Mouse (Mus musculus) cerebellum, postnatal 4 days (tissue): Measurements from ENCODE around the gene Mrpl12.

ENCODE experiments used
- DNase-seq, 2 experiments: peaks; one replicate each; pipeline ENCODE4 v3.0.0; 2022; ENCODE audit warnings: low spot score in 2 of 2, mixed read lengths in 1 of 2

Mrpl12 gene

GRCm38 (mm10) chr11:120472052-120472451 lies 12.4 kb upstream of the Mrpl12 start:
- DNase-seq = no peak

DNA sequence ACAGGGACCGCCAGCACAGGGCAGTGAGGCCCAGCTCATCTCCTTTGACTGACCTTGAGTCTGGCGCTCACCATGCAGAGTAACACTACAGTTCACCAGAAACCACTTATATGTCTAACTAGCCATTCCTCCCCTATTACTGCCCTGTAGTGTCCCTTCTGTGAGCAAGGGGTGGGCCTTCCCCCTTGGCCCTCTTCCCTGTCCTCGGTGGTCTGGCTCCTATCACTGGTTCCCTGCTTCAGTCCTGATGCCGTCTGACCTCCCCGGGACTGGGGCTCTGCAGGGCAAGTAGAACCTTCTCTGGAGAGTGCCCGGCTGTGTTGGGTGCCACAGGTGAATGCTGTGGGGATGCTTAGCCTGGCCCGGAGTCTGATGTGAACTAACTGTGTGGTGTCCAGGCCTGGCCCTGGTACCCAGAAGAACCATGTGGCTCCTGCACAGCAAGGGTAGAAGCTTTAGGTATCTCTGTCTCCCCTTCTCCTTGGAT lies 922 bp upstream of the Mrpl12 start:
- DNase-seq = no peak

GRCm38 (mm10) chr11:120485251-120485650 lies 838 bp downstream of the Mrpl12 start:
- no peak for DNase-seq

- no peak for DNase-seq
These were observed 4.1 kb downstream of the Mrpl12 start for GRCm38 (mm10) chr11:120488516-120488915.

DNA sequence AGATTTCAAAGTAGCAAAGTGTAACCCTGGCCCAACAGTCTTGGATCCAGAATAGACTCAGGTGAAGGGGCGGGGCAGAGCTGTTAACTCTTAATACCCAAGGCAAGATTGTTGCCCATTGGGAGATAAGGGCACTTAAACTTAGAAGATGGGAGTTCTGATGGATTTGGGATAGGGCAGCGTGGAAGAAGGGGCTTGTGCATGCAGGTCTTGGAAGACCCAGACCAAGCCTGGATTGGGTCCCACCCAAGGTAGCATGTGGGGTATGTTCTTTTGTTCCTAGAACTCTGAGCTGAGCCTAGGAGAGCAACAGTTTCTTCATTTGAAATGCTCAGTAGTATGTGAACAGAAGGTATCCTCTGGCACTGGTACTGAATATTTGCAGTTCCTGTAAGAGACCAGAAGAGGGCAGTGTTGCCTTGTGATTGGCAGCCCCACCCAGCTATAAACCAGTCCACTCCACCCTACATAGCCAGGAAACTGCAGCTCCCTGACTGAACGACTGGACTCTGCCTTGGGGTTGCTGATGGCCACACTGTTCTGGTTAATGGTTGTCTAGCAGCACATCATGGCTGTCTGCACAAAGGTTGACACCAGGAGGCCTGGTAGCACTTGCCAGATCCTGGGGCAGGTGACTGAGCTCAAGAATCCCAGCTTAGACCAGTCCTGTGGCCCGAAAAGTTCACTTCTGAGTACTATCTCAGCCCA lies 4.8 kb downstream of the Mrpl12 start:
- peak in 1 of 2 experiments; percentile 57 for DNase-seq

DNA sequence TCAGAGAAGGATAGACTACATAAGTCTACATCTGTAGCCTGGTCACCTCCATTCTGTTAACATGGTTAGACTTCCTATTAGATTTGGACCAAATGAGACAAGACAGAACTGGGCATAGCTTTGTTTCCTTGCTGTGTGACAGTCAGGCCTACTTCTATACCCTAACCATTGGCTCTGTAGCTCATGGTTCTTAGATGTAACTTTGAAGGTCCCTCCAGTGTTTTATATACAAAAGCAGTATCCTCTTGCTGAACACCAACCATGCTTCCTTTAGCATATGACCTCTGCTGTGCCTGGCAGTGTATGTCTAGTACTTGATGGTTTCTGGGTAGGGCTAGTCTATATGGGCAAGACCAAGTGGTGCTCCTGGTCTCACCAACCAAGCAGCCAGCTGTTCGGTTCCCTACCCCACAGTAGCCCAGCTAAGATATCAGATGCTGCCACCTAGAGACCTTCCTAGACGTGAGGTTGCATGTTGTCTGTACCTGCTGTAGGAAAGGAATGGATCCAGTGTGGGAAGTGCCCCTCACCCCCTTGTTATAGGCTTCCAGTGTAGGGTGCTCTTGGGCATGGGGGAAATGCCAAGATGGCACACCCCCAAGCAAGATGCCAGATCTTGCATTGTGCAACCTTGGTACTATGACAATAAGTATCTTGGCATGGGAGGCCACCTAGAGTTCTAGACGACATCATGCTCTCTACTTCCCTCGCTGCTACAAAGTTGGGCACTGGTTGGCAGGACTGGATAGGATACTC lies 6.1 kb downstream of the Mrpl12 start:
- DNase-seq = no peak

- DNase-seq = peak; percentile 67 to 82
These were observed 7.1 kb downstream of the Mrpl12 start, which contains the start of gene Slc25a10 for GRCm38 (mm10) chr11:120491317-120492023. Gene Slc25a10 (plus strand): TSS chr11:120491840.

DNA sequence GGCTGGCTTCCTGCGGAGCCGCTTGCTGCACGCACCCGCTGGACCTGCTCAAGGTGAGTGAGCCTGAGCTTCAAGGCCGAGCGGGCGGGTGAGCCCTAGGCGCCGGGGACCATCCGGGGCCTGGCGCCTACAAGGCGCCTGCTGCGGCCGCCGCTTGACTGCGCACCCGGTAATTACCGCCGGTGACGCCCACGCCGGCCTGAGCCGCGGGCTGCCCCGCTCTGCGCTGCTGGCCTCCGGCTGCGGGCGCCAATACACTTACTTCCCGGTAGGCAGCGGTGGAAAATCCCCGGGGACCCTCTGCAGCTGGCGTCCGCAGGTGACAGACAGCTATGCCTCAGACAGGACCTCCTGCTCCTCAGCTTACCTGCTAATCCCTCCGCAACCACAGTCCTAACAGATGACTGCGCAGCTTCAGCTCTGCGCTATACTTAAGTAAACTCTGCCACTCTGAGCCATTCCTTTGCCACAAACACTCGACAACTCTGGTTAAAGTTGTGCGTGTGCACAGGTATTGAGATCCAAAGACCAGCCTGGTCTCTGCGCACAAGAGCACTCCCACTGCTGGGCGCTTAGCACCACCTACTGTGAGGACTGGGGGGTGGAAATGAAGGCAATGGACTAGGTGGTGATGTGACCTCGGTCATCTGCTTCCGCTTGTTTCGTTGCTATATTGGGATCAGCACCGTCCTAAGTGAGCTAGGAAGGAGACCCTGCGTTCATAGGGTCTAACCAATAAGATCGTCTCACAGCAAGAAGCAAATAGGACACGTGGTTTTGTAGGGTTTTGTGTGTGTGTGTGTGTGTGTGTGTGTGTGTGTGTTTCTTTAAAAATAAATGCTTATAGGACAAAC lies 7.8 kb downstream of the Mrpl12 start:
- peak in 1 of 2 experiments; percentile 29 for DNase-seq

DNA sequence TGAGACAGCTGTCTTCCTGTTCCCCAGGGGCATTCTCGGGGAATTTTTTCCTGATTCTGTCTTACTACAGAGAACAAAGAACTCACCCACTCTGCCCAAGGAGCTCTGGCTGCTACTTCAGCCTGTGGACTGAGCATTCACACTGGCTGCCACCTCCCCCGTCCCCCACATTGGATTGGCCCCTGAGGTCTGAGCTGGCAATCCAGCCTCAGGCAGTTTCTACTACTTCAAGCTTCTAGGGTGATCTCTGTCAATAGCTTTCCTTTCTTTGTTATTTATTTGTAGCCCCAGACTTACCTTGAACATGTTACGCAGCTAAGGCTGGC lies 8.4 kb downstream of the Mrpl12 start:
- no peak for DNase-seq

DNA sequence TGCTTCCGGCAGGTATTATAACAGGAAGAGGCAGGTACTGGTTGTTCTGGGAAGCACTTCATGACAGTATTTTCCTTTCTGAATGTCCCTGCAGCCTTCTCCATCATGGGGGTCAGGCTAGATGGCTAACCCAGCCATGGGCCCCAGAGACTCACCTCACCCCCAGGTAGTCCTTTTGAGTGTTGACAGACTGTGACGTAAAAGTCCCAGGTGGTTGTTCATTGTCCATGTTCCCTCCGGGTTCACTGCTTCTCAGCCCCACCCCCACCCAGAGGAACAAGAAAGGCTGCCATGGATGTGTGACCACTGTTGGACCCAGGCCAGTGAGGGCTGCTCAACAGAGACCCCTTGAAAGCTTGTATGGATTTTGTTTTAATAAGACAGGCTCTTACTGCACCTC lies 8.9 kb downstream of the Mrpl12 start:
- DNase-seq = no peak

DNA sequence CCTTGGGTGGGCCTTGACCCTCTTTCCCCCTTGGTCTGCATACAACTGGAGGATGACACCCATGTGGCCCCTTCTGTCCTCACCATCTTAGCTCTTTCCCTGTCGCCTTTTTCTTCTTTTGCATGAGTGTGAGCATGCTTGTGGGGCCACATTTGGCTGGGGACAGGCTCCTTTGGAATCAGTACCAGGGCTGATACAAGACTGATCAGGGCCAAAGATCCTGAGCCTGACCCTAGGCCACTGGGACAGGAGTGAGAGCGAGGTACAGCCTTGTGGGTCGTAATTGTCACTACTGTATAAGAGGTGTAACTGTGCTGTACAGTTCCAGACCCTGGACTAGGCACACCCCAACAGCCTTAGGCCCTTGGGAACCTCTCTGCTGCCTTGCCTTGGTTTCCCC lies 9.5 kb downstream of the Mrpl12 start:
- DNase-seq = no peak

DNA sequence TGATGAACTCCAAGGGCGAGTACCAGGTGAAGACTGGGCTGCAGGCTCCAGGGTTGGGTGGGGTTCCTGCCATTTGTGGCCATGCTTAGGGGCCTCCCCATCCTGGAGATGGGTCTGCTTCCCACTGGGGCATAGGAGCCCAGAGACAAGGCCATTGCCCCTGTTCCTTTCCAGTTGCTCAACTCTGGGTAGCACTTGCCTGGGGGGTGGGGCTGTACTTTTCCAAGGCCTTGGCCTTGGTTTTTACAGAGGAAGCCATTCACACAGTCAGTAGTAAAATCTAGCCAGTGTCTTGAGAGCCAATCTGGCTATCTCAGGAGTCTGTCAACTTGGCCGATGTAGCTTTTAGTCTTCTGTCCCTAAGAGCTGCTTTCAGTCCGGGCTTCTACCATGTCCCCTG lies 13.0 kb downstream of the Mrpl12 start:
- DNase-seq = no peak

GRCm38 (mm10) chr11:120498226-120498625 lies 13.8 kb downstream of the Mrpl12 start:
- DNase-seq = no peak

GRCm38 (mm10) chr11:120498891-120499290 lies 14.5 kb downstream of the Mrpl12 start:
- DNase-seq = no peak

DNA sequence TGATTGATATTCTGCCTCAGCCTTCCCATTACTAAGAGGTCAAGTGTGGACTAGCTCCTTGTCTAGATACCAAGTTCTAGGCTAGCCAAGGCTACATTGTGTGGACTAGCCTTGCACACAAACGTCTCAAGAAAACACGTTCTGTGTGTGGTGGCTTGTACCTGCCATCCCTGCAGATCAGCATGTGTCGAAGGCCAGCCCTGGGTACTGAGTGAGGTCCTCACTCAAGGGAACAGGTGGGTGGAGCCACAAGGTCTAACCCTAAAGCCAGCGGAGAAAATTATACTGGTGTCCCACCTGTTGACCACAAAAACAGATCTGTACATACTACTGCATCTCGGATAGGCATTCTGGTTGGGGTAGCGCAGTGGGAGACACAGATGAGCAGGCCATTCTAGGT lies 15.5 kb downstream of the Mrpl12 start:
- no peak for DNase-seq

DNA sequence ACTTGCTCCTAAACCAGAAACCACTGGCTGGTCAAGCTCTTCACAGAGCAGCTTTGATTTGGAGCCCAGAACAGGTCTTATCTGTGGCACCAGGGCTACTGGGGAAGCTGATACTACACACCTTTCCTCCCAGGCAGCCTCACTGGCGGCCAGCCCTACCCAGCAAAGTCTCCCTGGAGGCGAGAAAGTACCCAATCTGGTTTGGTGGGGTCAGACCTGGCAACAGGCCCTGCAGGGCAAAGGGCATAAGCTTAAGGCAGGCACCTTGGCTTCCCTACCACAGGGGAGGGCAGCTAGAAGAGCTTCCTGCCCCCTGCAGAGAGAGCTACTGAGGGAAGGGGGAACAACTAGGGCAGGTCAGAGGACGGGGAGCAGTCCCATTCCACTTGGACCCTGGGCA lies 15.9 kb downstream of the Mrpl12 start:
- DNase-seq = no peak

GRCm38 (mm10) chr11:120501018-120501417 lies 16.6 kb downstream of the Mrpl12 start:
- DNase-seq = no peak

DNA sequence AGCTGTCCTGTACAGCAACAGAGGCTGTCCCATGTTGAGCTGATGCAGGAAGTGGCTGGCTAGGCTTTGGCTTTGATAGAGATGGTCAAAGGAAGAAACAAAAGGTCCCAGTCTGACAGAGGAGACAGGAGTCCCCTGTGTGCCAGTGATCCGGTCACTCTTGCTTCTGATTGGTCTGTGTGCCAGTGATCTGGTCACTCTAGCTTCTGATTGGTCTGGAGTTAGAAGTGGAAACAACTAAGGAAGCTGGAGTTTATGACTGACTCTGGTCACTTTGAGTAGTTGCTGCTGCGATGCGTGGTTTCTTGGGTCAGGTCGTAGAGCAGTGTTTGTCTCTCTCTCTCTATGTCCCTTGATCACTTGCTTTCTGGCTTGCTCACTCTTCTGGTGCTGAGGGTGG lies 17.3 kb downstream of the Mrpl12 start:
- no peak for DNase-seq

- no peak for DNase-seq
These were observed 21.2 kb downstream of the Mrpl12 start for GRCm38 (mm10) chr11:120505661-120506060.

DNA sequence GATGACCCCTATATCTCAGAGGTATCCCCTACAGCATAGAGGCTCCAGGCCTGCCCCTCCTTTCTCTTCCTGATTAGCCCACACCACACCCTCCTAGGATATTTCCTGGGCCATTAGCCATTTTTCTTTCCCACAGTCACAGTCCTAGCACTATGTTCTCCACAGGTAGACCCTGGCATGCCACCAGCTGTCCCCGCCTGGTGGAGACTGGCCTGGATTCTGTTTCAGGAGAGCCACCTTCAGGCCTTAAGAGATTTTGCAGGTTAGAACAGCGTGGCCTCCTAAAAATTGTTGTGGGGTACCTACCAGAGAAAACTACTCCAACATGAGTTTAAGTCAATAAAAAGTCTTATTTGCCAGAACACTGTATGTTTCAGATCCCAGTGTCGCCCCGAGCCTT lies 22.5 kb downstream of the Mrpl12 start:
- DNase-seq = no peak

DNA sequence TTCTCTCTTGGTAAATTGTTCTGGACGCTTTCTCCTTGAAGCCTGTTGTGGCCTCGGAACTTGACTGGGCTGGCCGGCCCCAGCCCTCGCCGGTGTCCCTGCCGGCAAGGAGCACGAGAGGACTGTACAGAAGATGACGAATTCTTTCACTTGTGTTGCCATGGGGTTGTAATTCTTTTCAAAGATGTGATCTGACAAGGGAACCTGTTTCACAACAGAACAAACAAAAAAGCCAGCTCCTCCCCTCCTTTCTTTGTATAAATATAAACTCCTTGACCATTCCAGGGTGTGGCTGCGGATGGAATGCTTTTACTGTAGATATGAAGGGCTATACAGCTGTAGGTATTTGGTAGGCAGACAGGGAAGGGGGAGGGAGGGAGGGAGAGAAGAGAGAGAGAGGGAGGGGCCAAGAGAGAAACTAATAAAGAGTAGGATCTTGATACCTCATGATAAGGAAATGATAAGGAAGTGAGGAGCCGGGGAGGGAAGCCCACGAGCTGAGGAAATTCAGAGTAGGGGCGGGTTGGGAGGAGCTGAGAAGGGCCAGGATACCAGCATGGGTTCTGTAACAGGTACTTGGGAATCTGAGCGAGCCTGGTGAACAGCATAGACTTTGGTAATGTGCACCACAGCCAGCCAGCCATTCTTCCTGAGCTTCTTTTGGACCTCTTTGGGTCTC lies 23.3 kb downstream of the Mrpl12 start:
- no peak for DNase-seq
